In genomic region chr16:85484557-85484956, GRCm38 (mm10) we compare ENCODE assay signal across 18 mouse cellular contexts.
"Had no signal": no experiment of that assay in that cellular context is flagged by ENCODE, and none has a peak within 500 bp of the region (broad histone marks: within the 10 kb centered on the region; RNA-seq: fewer than 3 reads in every experiment).

No protein-coding gene starts in this region.

- H3K27ac ChIP-seq: liver, embryonic 13.5 days; macrophage; neural tube, embryonic 13.5 days; stomach, postnatal 0 days had no signal

- ATAC-seq: intestine, embryonic 16.5 days had no signal

- H3K36me3 ChIP-seq: liver, embryonic 13.5 days; neural tube, embryonic 13.5 days had no signal

- H3K4me1 ChIP-seq: liver, embryonic 13.5 days; neural tube, embryonic 13.5 days had no signal

- H3K4me2 ChIP-seq: liver, embryonic 13.5 days; neural tube, embryonic 13.5 days had no signal

- H3K9me3 ChIP-seq: liver, embryonic 13.5 days; neural tube, embryonic 13.5 days had no signal

- H3K4me3 ChIP-seq: liver, embryonic 13.5 days; myocyte; neural tube, embryonic 13.5 days had no signal

- H3K27me3 ChIP-seq: liver, embryonic 13.5 days; neural tube, embryonic 13.5 days had no signal

- H3K9ac ChIP-seq: liver, embryonic 13.5 days; neural tube, embryonic 13.5 days had no signal

- DNase-seq: kidney, adult 18-20 months; kidney, adult 9 months; kidney, postnatal 14 days; kidney, postnatal 4 days; liver, embryonic 13.5 days; lung, adult 2 months; lung, postnatal 14 days; retina, postnatal 1 day; right cerebral cortex, postnatal 14 days; right cerebral cortex, postnatal 4 days; thymus, adult 2 months; thymus, postnatal 14 days; thymus, postnatal 4 days had no signal
